Mouse (Mus musculus) CD4-positive, CD25-positive, alpha-beta regulatory T cell, adult 2 months (primary cell): ENCODE measurements around the gene Glis2.

ENCODE experiments used
- DNase-seq: peaks from one replicate; pipeline ENCODE4 v3.0.0-alpha.2; 2012; ENCODE audit warnings: low read depth, low spot score

Gene Glis2

DNA sequence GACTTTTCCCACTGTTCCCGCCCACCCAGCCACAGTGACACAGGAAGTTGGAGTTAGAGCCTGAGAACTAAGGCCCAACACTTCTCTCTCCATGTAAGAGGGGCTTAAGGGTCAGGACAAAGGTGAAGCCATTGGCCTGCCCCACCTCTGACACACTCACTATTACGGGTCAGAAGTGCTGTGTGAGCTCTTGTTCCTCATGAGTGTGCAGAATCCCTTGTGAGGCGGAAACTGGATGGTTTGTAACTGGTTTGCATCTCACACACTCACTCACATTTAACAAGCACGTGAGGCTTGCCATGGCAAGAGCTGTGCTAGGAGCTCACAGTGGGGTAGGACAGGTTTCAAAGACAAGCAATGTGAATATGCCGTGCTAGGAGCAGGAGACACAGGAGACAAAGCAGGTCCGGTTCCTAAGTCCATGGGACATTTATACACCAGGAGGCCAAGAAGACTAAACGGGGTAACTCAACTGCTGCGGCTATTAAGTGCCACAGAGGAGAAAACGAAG is 62.1 kb downstream of the Glis2 start:
- no peak for DNase-seq

- DNase-seq = no peak
Measured at GRCm38 (mm10) chr16:4658781-4659245, 64.3 kb downstream of the Glis2 start.

DNA sequence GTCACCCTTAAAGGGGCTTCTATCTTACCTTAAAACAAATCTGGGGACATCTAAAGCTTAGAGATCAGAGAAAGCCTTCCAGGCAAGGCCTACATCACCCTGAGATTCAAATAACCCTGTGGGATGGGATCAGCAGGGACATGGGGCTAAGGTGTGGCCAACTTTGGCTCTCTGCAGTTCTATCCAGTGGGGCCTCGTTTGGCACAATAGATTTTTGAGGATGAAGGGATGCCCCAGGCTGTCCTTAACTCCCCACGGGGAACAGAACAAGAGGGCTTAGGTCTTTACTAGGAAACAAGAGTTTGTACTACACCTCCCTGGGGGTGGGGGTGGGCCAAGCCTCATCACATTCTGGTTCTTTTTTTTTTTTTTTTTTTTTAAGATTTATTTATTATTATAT is 64.8 kb downstream of the Glis2 start:
- DNase-seq = no peak

DNA sequence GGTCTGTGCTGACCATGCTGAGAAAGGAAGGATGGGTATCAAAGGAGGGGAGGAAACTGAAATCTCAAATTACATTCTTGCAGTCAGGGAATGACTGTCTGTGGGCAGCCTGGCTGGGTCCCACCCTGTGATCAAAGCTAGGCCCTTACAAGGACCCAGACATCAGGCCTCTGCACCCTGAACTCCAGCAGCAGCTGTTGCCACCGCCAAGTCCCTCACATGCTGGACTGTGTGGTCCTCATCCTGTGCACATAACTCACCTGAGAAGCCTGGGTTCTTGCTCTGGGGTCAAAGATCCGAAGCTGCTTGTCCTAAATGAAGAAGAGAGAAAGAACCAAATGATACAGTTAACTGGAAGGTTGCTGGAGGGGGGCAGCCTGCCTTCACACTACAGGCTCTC is 67.1 kb downstream of the Glis2 start:
- DNase-seq = no peak

DNA sequence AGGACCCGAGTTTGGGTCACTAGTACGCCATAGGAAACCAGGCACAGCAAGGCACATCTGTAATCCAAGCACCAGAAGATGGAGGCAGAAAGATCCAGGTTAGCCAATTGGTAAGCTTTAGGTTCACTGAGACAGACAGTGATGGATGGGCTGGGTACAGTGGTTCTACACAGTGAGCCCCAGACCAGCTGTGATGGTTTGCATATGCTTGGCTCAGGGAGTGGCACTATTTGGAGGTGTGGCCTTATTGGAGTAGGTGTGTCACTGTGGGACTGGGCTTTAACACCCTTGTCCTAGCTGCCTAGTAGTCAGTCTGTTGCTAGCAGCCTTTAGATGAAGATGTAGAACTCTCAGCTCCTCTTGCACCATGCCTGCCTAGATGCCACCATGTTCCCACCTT is 69.3 kb downstream of the Glis2 start:
- no peak for DNase-seq

DNA sequence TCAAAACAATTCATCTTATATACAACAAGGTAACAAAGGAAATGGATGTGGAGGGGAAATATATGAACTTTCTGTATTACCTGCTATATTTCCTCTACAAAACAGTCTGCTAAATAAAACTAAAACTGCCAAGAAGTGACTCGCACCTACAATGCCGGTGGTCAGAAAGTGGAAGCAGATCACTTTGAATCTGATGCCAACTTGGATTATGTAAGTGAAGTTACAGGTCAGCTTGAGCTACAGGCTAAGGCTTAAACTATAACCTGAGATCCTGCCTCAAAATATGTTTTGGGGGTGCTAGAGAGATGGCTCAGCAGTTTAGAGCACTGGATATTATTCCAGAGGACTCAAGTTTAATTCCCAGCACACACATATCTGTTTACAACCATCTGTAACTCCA is 71.2 kb downstream of the Glis2 start:
- no peak for DNase-seq

- peak; percentile 89 for DNase-seq
Measured at GRCm38 (mm10) chr16:4667190-4667808, 72.8 kb downstream of the Glis2 start.

DNA sequence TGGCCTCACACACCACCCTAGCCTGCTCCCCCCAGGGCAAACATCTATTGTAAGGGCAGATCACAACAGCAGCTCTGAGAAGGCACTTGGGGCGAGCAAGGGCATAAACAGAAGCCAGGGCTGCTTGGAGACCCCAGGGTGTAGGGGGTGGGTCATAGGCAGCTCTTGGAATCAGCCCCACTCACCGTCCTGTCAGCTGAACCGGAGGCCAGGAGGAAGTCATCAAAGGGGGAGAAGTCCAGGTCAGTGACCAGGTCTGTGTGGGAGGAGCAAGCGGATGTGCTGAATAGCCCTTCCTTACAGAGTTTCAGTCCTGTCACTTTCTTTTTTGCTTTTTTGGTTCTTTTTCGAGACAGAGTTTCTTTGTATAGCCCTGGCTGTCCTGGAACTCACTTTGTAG is 75.8 kb downstream of the Glis2 start:
- DNase-seq = no peak

- DNase-seq = peak; percentile 84
Measured at GRCm38 (mm10) chr16:4674091-4674490, 79.6 kb downstream of the Glis2 start.
